Mouse (Mus musculus) ES-Bruce4 (cell line): ENCODE results near the gene Gm15217.

Experiments used
- CTCF ChIP-seq: IDR thresholded peaks from one replicate; pipeline ENCODE4 v1.8.1; 2011; ENCODE audit warnings: low read depth, low read length
- EP300 ChIP-seq: IDR thresholded peaks from 2 replicates; pipeline ENCODE4 v1.6.1; 2011; ENCODE audit warnings: low read depth, low read length; ENCODE audit not compliant: insufficient read depth
- POLR2A ChIP-seq: IDR thresholded peaks from one replicate; pipeline ENCODE4 v1.8.1; 2011; ENCODE audit warnings: low read length; ENCODE audit not compliant: insufficient read depth

DNA sequence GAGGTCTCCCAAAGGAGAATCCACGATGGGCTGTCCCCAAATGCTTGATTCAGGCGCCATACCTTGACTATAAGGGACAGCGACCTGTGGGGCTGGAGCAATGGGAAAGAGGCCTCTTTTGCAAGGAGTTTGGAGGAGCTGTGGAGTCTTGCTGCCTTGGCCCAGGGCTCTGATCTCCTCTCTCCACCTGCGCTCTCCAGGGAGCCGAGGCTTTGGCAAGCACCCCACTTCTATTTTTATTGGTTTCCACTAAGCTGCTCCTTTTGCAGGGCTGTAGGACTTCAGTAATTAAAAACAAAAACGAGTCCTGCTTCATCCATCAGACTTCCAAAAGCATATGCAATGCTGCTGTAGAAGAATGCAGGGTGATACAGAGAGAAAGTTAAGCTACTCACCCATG lies 2.2 kb downstream of the Gm15217 start:
- TF ChIP-seq CTCF (no peak), POLR2A (no peak), EP300 (no peak)
